Mouse (Mus musculus): ENCODE measurements around the gene Gm3072. TPM values are rescaled to one million over a fixed set of nuclear protein-coding genes. Genes with fewer than 3 reads are reported as not detected.
"Not testable (repeated sequence)": the region's sequence is repeated elsewhere in the genome, so short reads cannot be mapped to it uniquely, and the experiment has no call there.

Gm3072 gene
- not detected for total RNA-seq (2021)
- long read RNA-seq, experiment 1 = 0 reads
- long read RNA-seq, experiment 2 = 0 reads

- DNase-seq (ENCODE audit: low spot score) = not testable (repeated sequence)
Observed at GRCm38 (mm10) chr14:41624512-41624911, at the start of gene Gm3072. TSS of gene Gm3072 (minus strand) at chr14:41624612.

- DNase-seq (ENCODE audit: low spot score) = not testable (repeated sequence)
Observed at GRCm38 (mm10) chr14:41648176-41648575, 23.8 kb upstream of the Gm3072 start.

GRCm38 (mm10) chr14:41646387-41646786 lies 22.0 kb upstream of the Gm3072 start, which contains the start of gene Gm3676:
TSS of gene Gm3676 (minus strand) at chr14:41646487.
- DNase-seq (ENCODE audit: low spot score) = not testable (repeated sequence)

- DNase-seq (ENCODE audit: low spot score) = not testable (repeated sequence)
Observed at GRCm38 (mm10) chr14:41630144-41630543, 5.7 kb upstream of the Gm3072 start.

- DNase-seq (ENCODE audit: low spot score) = not testable (repeated sequence)
Observed at GRCm38 (mm10) chr14:41622535-41622934, 1.9 kb downstream of the Gm3072 start.

- not testable (repeated sequence) for DNase-seq (ENCODE audit: low spot score)
Observed at GRCm38 (mm10) chr14:41610690-41611089, 13.7 kb downstream of the Gm3072 start.

GRCm38 (mm10) chr14:41600935-41601334 lies 23.5 kb downstream of the Gm3072 start:
- DNase-seq (ENCODE audit: low spot score) = not testable (repeated sequence)

- DNase-seq (ENCODE audit: low spot score) = not testable (repeated sequence)
Observed at GRCm38 (mm10) chr14:41586346-41586745, 38.1 kb downstream of the Gm3072 start.

GRCm38 (mm10) chr14:41572911-41573310 lies 51.5 kb downstream of the Gm3072 start, which contains the start of gene 1700049E17Rik2:
TSS of gene 1700049E17Rik2 (plus strand) at chr14:41573211.
- not testable (repeated sequence) for DNase-seq (ENCODE audit: low spot score)

Other genes with a start within 250 kb of the Gm3072 start
- not detected for gene Gm7945, start 238.2 kb downstream of the Gm3072 start, total RNA-seq (2021)
- gene Gm6482, start 216.3 kb downstream of the Gm3072 start, total RNA-seq (2021) = not detected
- gene Gm7954, start 171.1 kb downstream of the Gm3072 start, total RNA-seq (2021) = not detected
- gene Gm3486, start 135.1 kb downstream of the Gm3072 start, total RNA-seq (2021) = not detected
- gene Gm7970, start 69.0 kb downstream of the Gm3072 start, total RNA-seq (2021) = not detected
- gene 1700049E17Rik2, start 51.4 kb downstream of the Gm3072 start, total RNA-seq (2021) = not detected
- gene Gm3676, start 21.9 kb upstream of the Gm3072 start, total RNA-seq (2021) = not detected
- gene Gm8068, start 77.3 kb upstream of the Gm3072 start, total RNA-seq (2021) = not detected
- gene Gm7929, start 126.0 kb upstream of the Gm3072 start, total RNA-seq (2021) = not detected
- not detected for gene Gm47189, start 147.8 kb upstream of the Gm3072 start, total RNA-seq (2021)

All from gastrocnemius, adult 18-20 months (tissue).